Mouse (Mus musculus) central nervous system, embryonic 18 days (tissue): ENCODE data around the gene Gm29554. TPM values are rescaled to one million over a fixed set of nuclear protein-coding genes. Genes with fewer than 3 reads are reported as not detected.

Experiments
- polyA plus RNA-seq: library from polyadenylated mRNA; depleted of rRNA; stranded (reverse); fragments of >200 nt; gene quantifications from 2 replicates; pipeline ENCODE4 v1.2.3, GENCODE M21; 2012; rRNA removed

Gm29554 gene
- polyA plus RNA-seq: not detected in 2 replicates

DNA sequence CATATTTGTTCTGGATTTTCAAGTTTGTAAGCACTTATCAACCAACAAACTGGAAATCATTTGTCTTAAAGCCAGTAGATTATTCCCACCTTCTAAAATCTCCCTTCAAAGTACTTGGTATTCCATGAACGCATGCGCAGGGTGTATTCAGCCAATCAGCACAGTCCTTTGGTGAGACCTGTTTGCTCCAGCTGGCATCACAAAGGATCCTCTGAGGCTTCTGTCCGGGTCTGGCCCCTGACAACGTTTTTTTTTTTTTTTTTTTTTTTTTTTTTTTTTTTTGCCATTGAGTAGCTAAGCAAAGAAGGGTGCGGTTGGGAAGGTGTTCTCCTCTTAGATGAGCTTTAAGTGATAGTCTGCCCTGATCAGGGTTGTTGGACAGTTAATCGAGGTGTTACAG, at the start of gene Gm29554:
Gene Gm29554 (plus strand): TSS at position 301 of the 400 bp plus-strand sequence.

Other genes starting within 250 kb of the Gm29554 start
- not detected in 2 replicates for gene Gm20812, start 108.0 kb downstream of the Gm29554 start, polyA plus RNA-seq